Mouse (Mus musculus) monocyte, adult 2 months (primary cell): Measurements from ENCODE around the gene Tmem205.
A peak's percentile ranks its signal among the peaks of the same experiment; 100 is the strongest.

Source experiments
- DNase-seq, 2 experiments: peaks; one replicate each; pipeline ENCODE4 v3.0.0; 2022; ENCODE audit warnings: low spot score in 2 of 2, low read depth in 1 of 2

Tmem205 gene

GRCm38 (mm10) chr9:21944267-21944666 lies 16.9 kb upstream of the Tmem205 start:
- DNase-seq = no peak

GRCm38 (mm10) chr9:21943638-21944037 lies 16.3 kb upstream of the Tmem205 start:
- DNase-seq = no peak

- DNase-seq = no peak
Measured at GRCm38 (mm10) chr9:21943046-21943445, 15.7 kb upstream of the Tmem205 start.

GRCm38 (mm10) chr9:21938234-21938855 lies 11.0 kb upstream of the Tmem205 start:
- DNase-seq = no peak

GRCm38 (mm10) chr9:21937711-21938175 lies 10.4 kb upstream of the Tmem205 start:
- DNase-seq = no peak

GRCm38 (mm10) chr9:21936692-21937570 lies 9.6 kb upstream of the Tmem205 start, which contains the start of gene Plppr2:
Gene Plppr2 (plus strand): TSS chr9:21937033.
- peak; percentile 72 to 79 for DNase-seq

GRCm38 (mm10) chr9:21935466-21936131 lies 8.2 kb upstream of the Tmem205 start:
- DNase-seq = no peak

- DNase-seq = no peak
Measured at GRCm38 (mm10) chr9:21934021-21934420, 6.7 kb upstream of the Tmem205 start.

- DNase-seq = no peak
Measured at GRCm38 (mm10) chr9:21932445-21933137, 5.2 kb upstream of the Tmem205 start.

- no peak for DNase-seq
Measured at GRCm38 (mm10) chr9:21932006-21932405, 4.7 kb upstream of the Tmem205 start.

- no peak for DNase-seq
Measured at GRCm38 (mm10) chr9:21929208-21929607, 1.9 kb upstream of the Tmem205 start.

- DNase-seq = no peak
Measured at GRCm38 (mm10) chr9:21926784-21927183, 572 bp downstream of the Tmem205 start.

GRCm38 (mm10) chr9:21926155-21926554 lies 1.2 kb downstream of the Tmem205 start:
- DNase-seq = no peak

- no peak for DNase-seq
Measured at GRCm38 (mm10) chr9:21925506-21925905, 1.9 kb downstream of the Tmem205 start.

GRCm38 (mm10) chr9:21925034-21925433 lies 2.3 kb downstream of the Tmem205 start:
- DNase-seq = no peak

GRCm38 (mm10) chr9:21924099-21924493 lies 3.3 kb downstream of the Tmem205 start:
- DNase-seq = peak; percentile 66 to 79

GRCm38 (mm10) chr9:21923490-21924098 lies 3.8 kb downstream of the Tmem205 start:
- no peak for DNase-seq

GRCm38 (mm10) chr9:21923036-21923435 lies 4.3 kb downstream of the Tmem205 start:
- no peak for DNase-seq

- DNase-seq = no peak
Measured at GRCm38 (mm10) chr9:21918692-21919384, 8.5 kb downstream of the Tmem205 start.

GRCm38 (mm10) chr9:21918035-21918592 lies 9.2 kb downstream of the Tmem205 start, which contains the start of gene Rab3d:
Gene Rab3d (minus strand): TSS chr9:21918192.
- peak; percentile 71 to 76 for DNase-seq
